Mouse (Mus musculus): Measurements from ENCODE around the gene Mlf2.

The Mlf2 gene

GRCm38 (mm10) chr6:124925173-124925793, 5.9 kb upstream of the Mlf2 start:
- in situ Hi-C loops (cut with MboI; ENCODE audit: low pct_unique_long_range_greater_than_20kb in 1 of 2, low sequenced_read_pairs in 2 of 2, unreplicated experiment in 1 of 2), result no loop called here

- in situ Hi-C loops (cut with MboI; ENCODE audit: low pct_unique_long_range_greater_than_20kb in 1 of 2, low sequenced_read_pairs in 2 of 2, unreplicated experiment in 1 of 2), result no loop called here
Measured at GRCm38 (mm10) chr6:124925941-124926340, 5.2 kb upstream of the Mlf2 start.

DNA sequence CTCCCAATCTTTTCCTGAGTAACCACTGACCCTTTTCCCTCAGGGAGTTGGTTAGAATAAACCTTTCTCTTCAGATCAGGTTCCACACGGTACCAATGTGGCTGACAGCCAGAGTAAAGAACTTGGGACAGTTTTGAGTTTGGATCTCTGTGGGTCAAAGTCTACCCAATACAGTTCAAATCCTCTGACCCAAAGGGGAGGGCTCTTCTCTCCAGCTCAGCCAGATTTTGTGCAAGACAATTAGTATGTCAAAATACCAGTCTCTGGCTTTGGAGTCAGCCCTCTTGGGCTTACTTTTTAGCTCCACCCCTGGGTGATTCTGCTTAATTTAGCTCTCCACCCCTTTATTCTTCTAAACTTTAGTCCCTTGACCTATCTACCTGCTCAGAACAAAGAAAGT, 955 bp upstream of the Mlf2 start:
- in situ Hi-C loops (cut with MboI; ENCODE audit: low pct_unique_long_range_greater_than_20kb in 1 of 2, low sequenced_read_pairs in 2 of 2, unreplicated experiment in 1 of 2), result loop anchor here in 1 of 2 experiments (5.0 kb wide), 1 partner anchor 73 kb away; the partner anchor contains the start of gene P3h3

GRCm38 (mm10) chr6:124931525-124932313, 533 bp downstream of the Mlf2 start:
- in situ Hi-C loops (cut with MboI; ENCODE audit: low pct_unique_long_range_greater_than_20kb in 1 of 2, low sequenced_read_pairs in 2 of 2, unreplicated experiment in 1 of 2), result loop anchor here in 1 of 2 experiments (5.0 kb wide), 1 partner anchor 74 kb away; the partner anchor contains the start of gene P3h3

DNA sequence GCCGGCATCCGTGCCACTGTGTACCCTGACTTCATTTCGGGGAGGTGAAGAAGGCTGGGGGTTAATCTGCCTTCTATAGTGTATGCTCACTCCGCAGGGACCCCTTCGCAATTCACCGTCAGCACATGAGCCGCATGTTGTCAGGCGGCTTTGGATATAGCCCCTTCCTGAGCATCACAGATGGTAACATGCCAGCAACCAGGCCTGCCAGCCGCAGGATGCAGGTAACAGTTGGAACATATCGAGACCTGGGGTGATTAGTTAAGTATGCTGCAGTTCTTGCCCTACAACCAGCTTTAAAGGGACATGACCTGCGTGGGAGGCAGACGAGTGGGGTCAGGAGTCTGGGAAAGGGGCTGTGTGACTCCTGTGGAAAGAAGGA, 1.1 kb downstream of the Mlf2 start:
- in situ Hi-C loops (cut with MboI; ENCODE audit: low pct_unique_long_range_greater_than_20kb in 1 of 2, low sequenced_read_pairs in 2 of 2, unreplicated experiment in 1 of 2), result loop anchor here in 1 of 2 experiments (5.0 kb wide), 1 partner anchor 75 kb away; the partner anchor contains the start of gene P3h3

DNA sequence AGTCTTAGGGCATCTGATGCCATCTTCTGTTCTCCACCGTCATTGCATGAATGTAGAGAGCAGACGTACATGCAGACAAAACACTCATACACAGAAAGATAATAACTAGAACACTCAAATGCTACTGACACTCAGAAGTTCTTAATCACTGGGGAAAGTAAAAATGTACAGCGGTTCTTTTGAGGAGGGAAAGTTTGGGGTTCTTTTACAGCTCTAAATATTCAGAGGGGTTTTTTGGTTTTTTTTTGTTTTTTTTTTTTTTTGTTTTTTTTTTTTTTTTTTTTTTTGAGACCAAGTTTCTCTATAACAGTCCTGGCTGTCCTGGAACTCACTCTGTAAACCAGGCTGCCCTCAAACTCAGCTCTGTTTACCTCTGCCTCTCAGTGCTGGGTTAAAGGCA, 1.9 kb downstream of the Mlf2 start:
- in situ Hi-C loops (cut with MboI; ENCODE audit: low pct_unique_long_range_greater_than_20kb in 1 of 2, low sequenced_read_pairs in 2 of 2, unreplicated experiment in 1 of 2), result loop anchor here in 1 of 2 experiments (5.0 kb wide), 1 partner anchor 76 kb away; the partner anchor contains the start of gene P3h3

DNA sequence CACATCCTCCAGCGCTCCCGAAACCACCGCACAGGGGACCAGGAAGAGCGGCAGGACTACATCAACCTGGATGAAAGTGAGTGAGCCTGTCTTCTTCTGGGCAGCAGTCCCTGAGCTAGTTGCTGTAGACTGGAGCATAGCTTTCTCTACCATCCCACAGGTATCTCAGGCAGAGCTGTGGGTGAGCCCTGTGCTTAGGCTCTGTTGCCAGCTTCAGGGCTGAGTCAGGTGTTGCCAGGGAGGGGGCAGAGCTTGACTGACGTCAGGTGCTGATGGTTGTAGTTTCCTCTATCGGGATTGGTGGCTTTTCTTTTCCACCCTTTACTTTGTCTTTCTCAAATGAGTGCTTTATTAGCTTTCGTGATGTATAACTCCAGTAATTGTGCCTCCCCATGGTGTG, 3.5 kb downstream of the Mlf2 start:
- in situ Hi-C loops (cut with MboI; ENCODE audit: low pct_unique_long_range_greater_than_20kb in 1 of 2, low sequenced_read_pairs in 2 of 2, unreplicated experiment in 1 of 2), result loop anchor here in 1 of 2 experiments (5.0 kb wide), 1 partner anchor 77 kb away; the partner anchor contains the start of gene P3h3

DNA sequence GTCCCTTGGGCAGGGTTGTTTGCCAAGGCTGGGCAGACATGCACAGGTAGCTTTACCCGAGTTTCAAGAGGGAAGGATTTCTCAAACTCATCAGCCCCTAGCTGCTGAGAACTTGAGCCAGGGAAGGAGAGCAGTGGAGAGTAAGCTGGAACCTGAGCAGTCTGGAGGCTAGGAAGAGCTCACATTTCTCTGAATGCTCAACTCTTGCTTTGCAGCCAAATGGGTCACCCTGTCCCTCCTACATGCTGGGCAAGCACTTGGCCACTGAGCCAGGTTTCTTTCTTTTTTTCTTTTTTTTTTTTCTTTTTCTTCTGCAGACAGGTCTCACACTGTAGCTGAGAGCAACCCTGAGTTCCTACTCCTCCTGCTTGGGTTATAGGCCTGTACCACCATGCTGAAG, 5.5 kb downstream of the Mlf2 start:
- in situ Hi-C loops (cut with MboI; ENCODE audit: low pct_unique_long_range_greater_than_20kb in 1 of 2, low sequenced_read_pairs in 2 of 2, unreplicated experiment in 1 of 2), result no loop called here

- in situ Hi-C loops (cut with MboI; ENCODE audit: low pct_unique_long_range_greater_than_20kb in 1 of 2, low sequenced_read_pairs in 2 of 2, unreplicated experiment in 1 of 2), result no loop called here
Measured at GRCm38 (mm10) chr6:124937493-124937892, 6.3 kb downstream of the Mlf2 start.

- in situ Hi-C loops (cut with MboI; ENCODE audit: low pct_unique_long_range_greater_than_20kb in 1 of 2, low sequenced_read_pairs in 2 of 2, unreplicated experiment in 1 of 2), result no loop called here
Measured at GRCm38 (mm10) chr6:124938554-124938953, 7.4 kb downstream of the Mlf2 start.

DNA sequence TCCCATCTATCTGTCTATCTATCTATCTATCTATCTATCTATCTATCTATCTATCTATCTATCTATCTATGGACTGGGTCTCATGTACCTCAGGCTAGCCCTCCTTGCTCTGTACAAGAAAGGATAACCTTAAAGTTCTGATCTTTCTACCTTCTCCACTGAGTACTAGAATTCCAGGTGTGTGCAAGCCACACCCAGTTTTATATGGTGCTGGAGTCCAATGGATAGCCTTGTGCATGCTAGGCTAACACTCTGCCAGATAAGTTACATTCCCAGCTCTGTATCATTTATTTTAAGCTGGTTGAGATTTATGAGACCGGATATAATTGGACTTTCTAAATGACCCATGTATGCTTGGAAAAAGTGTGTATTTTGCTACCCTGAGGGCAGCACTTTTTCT, 10.5 kb downstream of the Mlf2 start:
- in situ Hi-C loops (cut with MboI; ENCODE audit: low pct_unique_long_range_greater_than_20kb in 1 of 2, low sequenced_read_pairs in 2 of 2, unreplicated experiment in 1 of 2), result no loop called here

GRCm38 (mm10) chr6:124943526-124943925, 12.3 kb downstream of the Mlf2 start:
- in situ Hi-C loops (cut with MboI; ENCODE audit: low pct_unique_long_range_greater_than_20kb in 1 of 2, low sequenced_read_pairs in 2 of 2, unreplicated experiment in 1 of 2), result no loop called here

DNA sequence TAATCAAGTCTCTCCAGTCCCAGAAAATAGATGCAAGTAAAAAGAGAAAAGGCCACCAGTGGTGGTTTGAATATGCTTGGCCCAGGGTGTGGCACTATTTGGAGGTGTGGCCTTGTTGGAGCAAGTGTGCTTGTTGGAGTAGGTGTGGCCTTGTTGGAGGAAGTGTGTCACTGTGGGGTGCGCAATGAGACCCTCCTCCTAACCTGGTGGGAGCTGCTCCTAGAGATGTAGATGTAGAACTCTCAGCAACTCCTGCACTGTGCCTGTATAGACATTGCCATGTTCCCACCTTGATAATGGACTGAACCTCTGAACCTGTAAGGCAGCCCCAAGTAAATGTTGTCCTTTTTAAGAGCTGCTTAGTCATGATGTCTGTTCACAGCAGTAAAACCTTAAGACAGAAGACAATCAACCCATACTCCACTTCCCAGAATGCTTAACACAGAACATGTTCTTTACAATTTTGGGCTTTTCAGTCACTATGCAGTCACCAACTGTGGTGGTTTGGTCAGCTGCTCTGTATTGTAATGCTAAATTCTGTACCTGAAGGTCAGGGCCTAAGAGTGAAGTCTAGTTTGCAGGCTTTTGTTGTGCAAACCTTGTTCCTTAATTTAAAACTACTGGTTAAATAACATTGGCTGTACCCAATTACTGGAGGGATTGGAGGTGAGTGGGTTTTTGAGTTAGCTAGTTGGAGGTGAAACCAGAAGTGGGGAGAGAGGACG, 23.0 kb downstream of the Mlf2 start:
- in situ Hi-C loops (cut with MboI; ENCODE audit: low pct_unique_long_range_greater_than_20kb in 1 of 2, low sequenced_read_pairs in 2 of 2, unreplicated experiment in 1 of 2), result no loop called here

DNA sequence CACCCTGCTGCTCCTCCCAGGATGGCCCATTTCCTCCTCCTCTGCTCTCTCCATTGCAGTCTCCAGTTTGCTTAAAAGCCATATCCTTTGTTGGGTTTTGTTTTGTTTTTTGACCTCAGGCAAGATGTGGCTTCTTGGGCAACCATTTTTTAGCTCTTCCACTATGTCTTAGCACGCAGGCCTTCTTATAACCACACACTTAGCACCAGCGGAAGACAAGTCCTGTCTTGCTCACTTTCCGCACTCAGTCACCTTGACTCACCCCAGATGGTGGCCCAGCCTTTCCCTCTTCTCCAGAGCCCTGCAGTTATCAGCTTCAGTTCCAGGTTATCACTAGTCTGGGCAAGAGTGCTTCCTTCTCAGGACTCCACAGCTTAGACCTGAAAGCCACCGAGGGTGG, 24.0 kb downstream of the Mlf2 start:
- in situ Hi-C loops (cut with MboI; ENCODE audit: low pct_unique_long_range_greater_than_20kb in 1 of 2, low sequenced_read_pairs in 2 of 2, unreplicated experiment in 1 of 2), result no loop called here

DNA sequence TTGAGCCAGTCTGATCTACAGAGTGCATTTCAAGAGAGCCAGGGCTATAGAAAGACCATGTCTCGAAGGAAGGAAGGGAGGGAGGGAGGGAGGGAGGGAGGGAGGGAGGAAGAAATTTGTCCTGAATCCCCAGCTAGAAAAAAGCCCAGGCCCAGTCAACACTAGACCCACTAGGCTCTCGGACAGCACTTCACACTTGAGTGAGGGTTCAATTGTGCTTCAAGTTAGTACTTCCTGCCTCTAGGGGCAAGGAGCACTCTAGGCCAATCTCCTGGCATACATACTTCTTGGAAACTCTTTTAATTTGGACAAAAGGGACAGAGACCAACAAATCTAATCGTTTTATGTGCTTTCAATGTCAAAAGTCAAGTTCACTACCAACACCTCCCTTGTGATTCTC, 26.9 kb downstream of the Mlf2 start:
- in situ Hi-C loops (cut with MboI; ENCODE audit: low pct_unique_long_range_greater_than_20kb in 1 of 2, low sequenced_read_pairs in 2 of 2, unreplicated experiment in 1 of 2), result no loop called here

GRCm38 (mm10) chr6:124959960-124960359, 28.8 kb downstream of the Mlf2 start:
- in situ Hi-C loops (cut with MboI; ENCODE audit: low pct_unique_long_range_greater_than_20kb in 1 of 2, low sequenced_read_pairs in 2 of 2, unreplicated experiment in 1 of 2), result no loop called here

DNA sequence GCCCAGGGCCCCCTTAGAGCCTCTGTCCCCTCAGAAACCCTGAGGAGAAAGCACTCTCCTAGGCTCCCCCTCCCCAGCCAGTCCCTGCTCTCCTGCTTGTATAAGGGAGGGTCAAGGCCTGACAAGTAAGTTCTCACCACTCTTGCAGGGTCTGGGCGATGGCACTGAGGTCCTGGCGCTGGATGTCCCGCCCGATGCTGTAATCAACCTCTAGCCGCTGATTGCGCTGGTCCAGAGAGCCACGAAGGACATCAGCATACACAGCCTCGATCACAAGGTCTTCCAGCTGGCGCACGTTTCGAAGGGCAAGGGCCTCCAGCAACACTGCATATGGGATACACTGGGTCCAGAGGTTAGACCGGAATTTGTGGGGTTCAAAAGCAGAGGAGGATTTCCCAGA, 29.8 kb downstream of the Mlf2 start:
- in situ Hi-C loops (cut with MboI; ENCODE audit: low pct_unique_long_range_greater_than_20kb in 1 of 2, low sequenced_read_pairs in 2 of 2, unreplicated experiment in 1 of 2), result no loop called here

GRCm38 (mm10) chr6:124964638-124965037, 33.5 kb downstream of the Mlf2 start:
- in situ Hi-C loops (cut with MboI; ENCODE audit: low pct_unique_long_range_greater_than_20kb in 1 of 2, low sequenced_read_pairs in 2 of 2, unreplicated experiment in 1 of 2), result no loop called here

GRCm38 (mm10) chr6:124965088-124965719, 34.0 kb downstream of the Mlf2 start, which contains the start of gene Cops7a:
Gene Cops7a (minus strand): TSS chr6:124965538.
- in situ Hi-C loops (cut with MboI; ENCODE audit: low pct_unique_long_range_greater_than_20kb in 1 of 2, low sequenced_read_pairs in 2 of 2, unreplicated experiment in 1 of 2), result no loop called here
